ENCODE assay signal across 8 mouse cellular contexts in genomic region chr8:117863837-117864236, GRCm38 (mm10).
DNase-seq lines count a peak whose midpoint lies in the region; ATAC-seq and TF ChIP-seq lines count a peak whose summit lies in the region.

No protein-coding gene starts in this region.

- no peak overlapping the region for H3K4me2 ChIP-seq in embryonic facial prominence, embryonic 11.5 days (ENCODE audit: low read depth, low read length)
- no peak overlapping the region for H3K4me2 ChIP-seq in kidney, embryonic 16.5 days (replicated peaks; ENCODE audit: low read depth, low read length)

- peak; percentile 76 for TF ChIP-seq CTCF in lung, adult 2 months (IDR thresholded peaks at IDR 0.05; ENCODE audit: insufficient read depth, low read length)

- no peak overlapping the region for H3K9ac ChIP-seq in embryonic facial prominence, embryonic 11.5 days (replicated peaks; ENCODE audit: low read length)
- H3K9ac ChIP-seq in kidney, embryonic 16.5 days (replicated peaks; ENCODE audit: low read length) = no peak overlapping the region

- H3K4me1 ChIP-seq in embryonic facial prominence, embryonic 11.5 days (ENCODE audit: control insufficient read depth, insufficient read depth, low read length) = no peaks in the 10 kb centered on the region
- peaks cover 7% of the 10 kb centered on the region; the same call in 1 of the 2 replicates for H3K4me1 ChIP-seq in kidney, embryonic 16.5 days (ENCODE audit: insufficient read depth, low read length)
- no peaks in the 10 kb centered on the region for H3K4me1 ChIP-seq in lung, adult 2 months (ENCODE audit: control insufficient read depth, insufficient read depth, low read length)

- H3K27me3 ChIP-seq in embryonic facial prominence, embryonic 11.5 days (ENCODE audit: control insufficient read depth, insufficient read depth, low read length) = no peaks in the 10 kb centered on the region
- H3K27me3 ChIP-seq in kidney, embryonic 16.5 days (ENCODE audit: insufficient read depth, low read length) = no peaks in the 10 kb centered on the region

- peak; percentile 4 for DNase-seq in cerebellum, adult 11 months
- no peak for DNase-seq in cerebellum, adult 9-11 months
- peak; percentile 23 to 70 for DNase-seq in spleen, postnatal 10 days (ENCODE audit: low spot score in 2 of 2)
- no peak for DNase-seq in spleen, postnatal 36 days (ENCODE audit: low spot score in 2 of 2)
- DNase-seq in embryonic facial prominence, embryonic 11.5 days (ENCODE audit: low spot score) = peak; percentile 80
- DNase-seq in lung, adult 2 months = peak; percentile 52
- peak; percentile 28 to 77 for DNase-seq in spleen, postnatal 4 days (ENCODE audit: low spot score in 2 of 2)

- H3K4me3 ChIP-seq in embryonic facial prominence, embryonic 11.5 days (ENCODE audit: low read depth, low read length) = no peak overlapping the region
- no peak overlapping the region for H3K4me3 ChIP-seq in kidney, embryonic 16.5 days (ENCODE audit: low read length)
- H3K4me3 ChIP-seq in lung, adult 2 months (replicated peaks; ENCODE audit: extremely low read depth, low read depth, low read length) = no peak overlapping the region

- TF ChIP-seq POLR2A in lung, adult 2 months (IDR thresholded peaks at IDR 0.05; ENCODE audit: borderline replicate concordance, extremely low read depth, low read depth, low read length) = no peak

- H3K27ac ChIP-seq in embryonic facial prominence, embryonic 11.5 days (replicated peaks; ENCODE audit: low read depth, low read length) = no peak overlapping the region
- no peak overlapping the region for H3K27ac ChIP-seq in kidney, embryonic 16.5 days (ENCODE audit: low read length)

- WGBS in embryonic facial prominence, embryonic 11.5 days = 35% methylated on average over 2 of the region's 2 CpGs
- 39% methylated on average over 2 of the region's 2 CpGs for WGBS in kidney, embryonic 16.5 days
- 29% methylated on average over 2 of the region's 2 CpGs for WGBS in lung, adult 2 months

- no peak for ATAC-seq in embryonic facial prominence, embryonic 11.5 days (replicated peaks; ENCODE audit: insufficient number of reproducible peaks, low FRiP score, low TSS enrichment, low read depth)
- peak; percentile 82 for ATAC-seq in kidney, embryonic 16.5 days (ENCODE audit: low FRiP score, low TSS enrichment)

- no peaks in the 10 kb centered on the region for H3K36me3 ChIP-seq in embryonic facial prominence, embryonic 11.5 days (replicated peaks; ENCODE audit: control insufficient read depth, insufficient read depth, low read depth, low read length)
- no peaks in the 10 kb centered on the region for H3K36me3 ChIP-seq in kidney, embryonic 16.5 days (ENCODE audit: insufficient read depth, low read length)

- H3K9me3 ChIP-seq in embryonic facial prominence, embryonic 11.5 days (replicated peaks; ENCODE audit: control insufficient read depth, low read length) = no peaks in the 10 kb centered on the region
- H3K9me3 ChIP-seq in kidney, embryonic 16.5 days (ENCODE audit: low read length) = no peaks in the 10 kb centered on the region

Comparison
In these comparisons a context has a peak if more than half of its experiments do, and no peak if none do; other contexts are left out.
1. DNase-seq: peak in cerebellum, adult 11 months (single experiment), spleen, postnatal 10 days (2 of 2), embryonic facial prominence, embryonic 11.5 days (single experiment), lung, adult 2 months (single experiment) and spleen, postnatal 4 days (2 of 2); none in cerebellum, adult 9-11 months (single experiment) and spleen, postnatal 36 days (0 of 2).